Mouse (Mus musculus) midbrain, postnatal 0 days (tissue): ENCODE measurements at regions not wholly inside any gene's neighbourhood (a gene's known extent, or its start where the extent isn't known, plus 50 kb on each side); places are given as distances from the start of the nearest gene placed in this dataset.

ENCODE experiments used
- ATAC-seq: fragments of 200-750 bp; cut with Nextera tagmentation; 2 replicates; pipeline ENCODE4 v1.8.0; 2017; ENCODE audit warnings: moderate number of reproducible peaks, mild to moderate bottlenecking, moderate TSS enrichment, moderate library complexity; ENCODE audit not compliant: low FRiP score
- DNase-seq: peaks from one replicate; pipeline ENCODE4 v3.0.0-alpha.2; 2015; ENCODE audit warnings: low spot score
- H3K27ac ChIP-seq: fragments of 300-500 bp; sonication (generic); 2 replicates; pipeline ENCODE4 v1.5.1; 2014; ENCODE audit warnings: low read depth, mild to moderate bottlenecking, low read length, mixed read lengths
- H3K27me3 ChIP-seq: fragments of 300-500 bp; sonication (generic); 2 replicates; pipeline ENCODE4 v1.6.1; 2014; ENCODE audit warnings: low read length, control low read depth, mixed read lengths; ENCODE audit not compliant: insufficient read depth
- H3K36me3 ChIP-seq: fragments of 300-500 bp; sonication (generic); 2 replicates; pipeline ENCODE4 v1.6.1; 2014; ENCODE audit warnings: low read length, control low read depth, mixed read lengths; ENCODE audit not compliant: insufficient read depth
- H3K4me1 ChIP-seq: fragments of 300-500 bp; sonication (generic); 2 replicates; pipeline ENCODE4 v1.6.1; 2014; ENCODE audit warnings: mild to moderate bottlenecking, control low read depth, antibody characterized with exemption, low read length, mixed read lengths; ENCODE audit not compliant: insufficient read depth
- H3K4me2 ChIP-seq: fragments of 300-500 bp; sonication (generic); 2 replicates; pipeline ENCODE4 v1.6.1; 2014; ENCODE audit warnings: low read depth, mild to moderate bottlenecking, low read length, mixed read lengths; ENCODE audit not compliant: poor library complexity, severe bottlenecking
- H3K4me3 ChIP-seq: fragments of 300-500 bp; sonication (generic); 2 replicates; pipeline ENCODE4 v1.5.1; 2014; ENCODE audit warnings: low read depth, mild to moderate bottlenecking, low read length, moderate library complexity
- H3K9ac ChIP-seq: fragments of 300-500 bp; sonication (generic); replicated peaks from 2 replicates; pipeline ENCODE4 v1.6.1; 2014; ENCODE audit warnings: mild to moderate bottlenecking, low read length, moderate library complexity, mixed read lengths; ENCODE audit not compliant: poor library complexity, severe bottlenecking
- H3K9me3 ChIP-seq: fragments of 300-500 bp; sonication (generic); 2 replicates; pipeline ENCODE4 v1.6.1; 2016; ENCODE audit warnings: low read length, control low read depth
- CTCF ChIP-seq: IDR thresholded peaks from 2 replicates; pipeline ENCODE4 v1.5.1; 2016; ENCODE audit warnings: antibody characterized with exemption, mild to moderate bottlenecking
- WGBS: fragments of 180-500 bp; shearing (Covaris S2); extraction: QIAGEN DNeasy Blood & Tissue Kit; methylation state at CpG from one replicate; pipeline ENCODE4 v1.1.7; 2014; 5-methylcytosine and 5-hydroxymethylcytosine counted together

DNA sequence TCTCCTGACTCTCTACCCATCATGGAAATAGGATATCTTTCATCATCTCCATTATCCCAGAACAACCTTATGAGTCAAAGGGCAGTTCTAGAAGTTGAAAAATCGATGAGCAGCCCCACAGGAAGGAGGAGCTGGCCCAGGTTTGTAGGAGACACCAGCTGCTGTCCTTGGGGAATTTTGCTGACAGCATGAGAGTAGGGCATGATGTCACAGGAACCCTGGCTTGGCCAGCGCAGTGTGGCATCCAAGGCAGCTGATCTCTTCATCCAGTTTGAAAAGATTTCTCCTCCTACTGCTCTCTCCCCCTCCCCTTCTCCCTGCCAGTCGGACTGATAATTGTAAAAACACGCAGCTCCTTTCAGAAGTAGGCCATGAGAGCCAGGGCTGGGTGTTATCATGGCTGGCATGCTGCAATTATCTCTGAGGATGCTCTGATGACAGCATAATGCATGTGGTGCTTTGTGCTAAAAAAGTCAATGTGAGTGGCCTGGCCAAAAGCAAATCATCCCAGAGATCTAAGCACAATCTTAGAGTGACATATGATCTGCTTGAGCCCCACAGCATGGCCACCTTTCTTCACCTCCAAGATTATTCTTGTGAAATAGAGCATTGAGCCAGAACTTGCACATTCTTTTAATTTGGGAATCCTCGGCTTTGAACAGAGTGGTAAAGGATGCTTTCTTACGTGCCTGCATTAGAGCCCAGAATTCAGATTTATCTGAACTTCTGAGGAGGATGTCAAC lies 54.2 kb downstream of the Gjd2 start:
- no peak overlapping the region for H3K4me2 ChIP-seq
- H3K36me3 ChIP-seq = no peaks in the 10 kb centered on the region
- DNase-seq (no peak), ATAC-seq (no peak)
- no peaks in the 10 kb centered on the region for H3K27me3 ChIP-seq
- H3K27ac ChIP-seq = no peak overlapping the region
- H3K9me3 ChIP-seq = no peaks in the 10 kb centered on the region
- WGBS = 28% methylated on average over 6 of the region's 6 CpGs
- H3K4me1 ChIP-seq = no peaks in the 10 kb centered on the region
- H3K9ac ChIP-seq = no peak overlapping the region
- no peak for TF ChIP-seq CTCF
- H3K4me3 ChIP-seq = no peak overlapping the region

GRCm38 (mm10) chr2:113952480-113952879 lies 60.9 kb downstream of the Gjd2 start:
- no peak overlapping the region for H3K9ac ChIP-seq
- H3K27ac ChIP-seq = no peak overlapping the region
- H3K36me3 ChIP-seq = no peaks in the 10 kb centered on the region
- ATAC-seq (no peak), DNase-seq (no peak)
- no peak overlapping the region for H3K4me3 ChIP-seq
- H3K27me3 ChIP-seq = no peaks in the 10 kb centered on the region
- no peak for TF ChIP-seq CTCF
- no peaks in the 10 kb centered on the region for H3K9me3 ChIP-seq
- H3K4me1 ChIP-seq = no peaks in the 10 kb centered on the region
- H3K4me2 ChIP-seq = no peak overlapping the region

DNA sequence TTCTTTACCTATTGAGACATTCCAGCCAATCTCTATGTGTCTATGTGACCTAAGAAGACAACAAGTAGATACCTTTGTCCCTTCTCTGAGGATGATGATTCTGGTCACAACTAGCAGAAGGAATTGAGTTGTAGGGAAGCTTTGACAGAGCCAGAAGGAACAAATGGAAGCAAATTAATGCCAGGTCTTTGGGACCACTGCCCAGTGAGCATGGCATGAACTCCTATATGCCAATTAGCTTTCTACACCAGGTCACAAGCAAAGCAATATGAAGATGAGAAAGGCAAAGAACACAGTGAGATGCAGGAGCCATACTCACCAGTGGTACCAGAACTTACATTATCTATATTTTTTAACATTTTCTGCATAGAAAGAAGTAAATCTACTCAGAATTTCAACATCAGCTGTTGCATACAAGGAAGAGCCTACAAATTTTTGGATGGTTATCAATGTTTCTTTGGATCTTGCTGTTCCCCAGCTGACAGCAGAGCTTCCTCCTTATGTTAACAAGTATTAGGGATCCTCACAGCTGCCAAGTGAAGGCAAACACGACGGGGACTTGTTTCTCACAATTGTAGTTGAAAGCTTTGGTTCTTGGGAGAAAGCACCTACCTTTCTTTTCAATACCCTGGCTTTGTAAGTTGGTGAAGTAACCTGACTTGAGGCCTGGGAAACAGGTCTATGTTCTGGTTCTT lies 64.0 kb downstream of the Gjd2 start:
- Histone ChIP-seq H3K27me3 (no peaks in the 10 kb centered on the region), H3K4me3 (no peak overlapping the region), H3K9me3 (no peaks in the 10 kb centered on the region), H3K27ac (no peak overlapping the region), H3K36me3 (no peaks in the 10 kb centered on the region), H3K9ac (no peak overlapping the region), H3K4me2 (no peak overlapping the region), H3K4me1 (no peaks in the 10 kb centered on the region)
- DNase-seq (peak; percentile 43), ATAC-seq (no peak)
- WGBS = 70% methylated on average over 2 of the region's 2 CpGs
- TF ChIP-seq CTCF = no peak

DNA sequence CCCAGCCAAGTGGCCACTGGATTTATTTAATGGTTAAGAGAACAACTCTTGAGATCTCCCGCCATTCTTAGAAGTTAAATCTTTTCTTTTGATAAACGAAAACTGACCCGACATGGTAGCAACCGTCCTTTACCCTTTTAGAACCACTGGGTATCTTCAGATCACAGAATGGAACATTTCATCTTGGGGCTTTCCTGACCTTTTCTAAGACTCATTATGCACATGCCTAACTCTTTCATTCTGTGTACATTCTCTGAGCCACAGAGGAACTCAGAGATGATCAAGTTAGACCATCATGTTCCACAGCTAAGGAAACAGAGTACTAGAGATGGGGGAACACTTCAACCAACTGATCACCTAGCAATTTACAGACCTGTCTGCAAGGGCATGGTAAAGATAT lies 81.7 kb downstream of the Gjd2 start:
- DNase-seq (no peak), ATAC-seq (no peak)
- no peak overlapping the region for H3K4me2 ChIP-seq
- TF ChIP-seq CTCF = no peak
- no peak overlapping the region for H3K4me3 ChIP-seq
- H3K27ac ChIP-seq = no peak overlapping the region
- H3K4me1 ChIP-seq = no peaks in the 10 kb centered on the region
- no peak overlapping the region for H3K9ac ChIP-seq
- WGBS = 89% methylated on average over 4 of the region's 4 CpGs
- H3K9me3 ChIP-seq = no peaks in the 10 kb centered on the region
- no peaks in the 10 kb centered on the region for H3K36me3 ChIP-seq
- no peaks in the 10 kb centered on the region for H3K27me3 ChIP-seq

- ATAC-seq = no peak
- no peak overlapping the region for H3K27ac ChIP-seq
- no peak overlapping the region for H3K4me3 ChIP-seq
- H3K27me3 ChIP-seq = no peaks in the 10 kb centered on the region
- no peaks in the 10 kb centered on the region for H3K9me3 ChIP-seq
- no peak for DNase-seq
- no peak overlapping the region for H3K9ac ChIP-seq
- no peaks in the 10 kb centered on the region for H3K4me1 ChIP-seq
- no peak for TF ChIP-seq CTCF
- WGBS = 64% methylated on average over 1 of the region's 1 CpGs
- no peaks in the 10 kb centered on the region for H3K36me3 ChIP-seq
- no peak overlapping the region for H3K4me2 ChIP-seq
These were observed 82.5 kb downstream of the Gjd2 start for GRCm38 (mm10) chr2:113930948-113931347.

- H3K27me3 ChIP-seq = no peaks in the 10 kb centered on the region
- H3K9ac ChIP-seq = no peak overlapping the region
- no peaks in the 10 kb centered on the region for H3K36me3 ChIP-seq
- no peak for TF ChIP-seq CTCF
- H3K9me3 ChIP-seq = no peaks in the 10 kb centered on the region
- WGBS = 94% methylated on average over 1 of the region's 1 CpGs
- no peak overlapping the region for H3K4me2 ChIP-seq
- no peak for DNase-seq
- H3K4me3 ChIP-seq = no peak overlapping the region
- no peak for ATAC-seq
- no peak overlapping the region for H3K27ac ChIP-seq
- no peaks in the 10 kb centered on the region for H3K4me1 ChIP-seq
These were observed 81.2 kb upstream of the Arhgap11a start for GRCm38 (mm10) chr2:113929650-113930049.
